Mouse (Mus musculus) intestine, embryonic 16.5 days (tissue): ENCODE measurements around the gene Herc6. TPM values are rescaled to one million over a fixed set of nuclear protein-coding genes. Genes with fewer than 3 reads are reported as not detected.
"Not testable (repeated sequence)": the region's sequence is repeated elsewhere in the genome, so short reads cannot be mapped to it uniquely, and the experiment has no call there.

Experiments used
- ATAC-seq: fragments of 200-750 bp; cut with Nextera tagmentation; 2 replicates; pipeline ENCODE4 v1.8.0; 2017; ENCODE audit warnings: moderate TSS enrichment, moderate library complexity
- H3K27ac ChIP-seq: fragments of 300-500 bp; sonication (generic); 2 replicates; pipeline ENCODE4 v1.5.1; 2014; ENCODE audit warnings: mild to moderate bottlenecking, low read length
- H3K27me3 ChIP-seq: fragments of 300-500 bp; sonication (generic); replicated peaks from 2 replicates; pipeline ENCODE4 v1.6.1; 2014; ENCODE audit warnings: low read length, control low read depth, mixed read lengths; ENCODE audit not compliant: control insufficient read depth, insufficient read depth
- H3K36me3 ChIP-seq: fragments of 300-500 bp; sonication (generic); 2 replicates; pipeline ENCODE4 v1.6.1; 2014; ENCODE audit warnings: low read length, control low read depth; ENCODE audit not compliant: control insufficient read depth, insufficient read depth
- H3K4me1 ChIP-seq: fragments of 300-500 bp; sonication (generic); 2 replicates; pipeline ENCODE4 v1.6.1; 2014; ENCODE audit warnings: low read length, control low read depth, mixed read lengths; ENCODE audit not compliant: control insufficient read depth, insufficient read depth
- H3K4me2 ChIP-seq: fragments of 300-500 bp; sonication (generic); 2 replicates; pipeline ENCODE4 v1.6.1; 2014; ENCODE audit warnings: low read depth, low read length, control low read depth
- H3K4me3 ChIP-seq: fragments of 300-500 bp; sonication (generic); 2 replicates; pipeline ENCODE4 v1.5.1; 2014; ENCODE audit warnings: mild to moderate bottlenecking, low read length
- H3K9ac ChIP-seq: fragments of 300-500 bp; sonication (generic); 2 replicates; pipeline ENCODE4 v1.6.1; 2014; ENCODE audit warnings: low read depth, low read length
- H3K9me3 ChIP-seq: fragments of 300-500 bp; sonication (generic); 2 replicates; pipeline ENCODE4 v1.6.1; 2016; ENCODE audit warnings: low read length, control low read depth; ENCODE audit not compliant: control insufficient read depth
- WGBS: fragments of 180-500 bp; shearing (Covaris S2); extraction: QIAGEN DNeasy Blood & Tissue Kit; methylation state at CpG from one replicate; pipeline ENCODE4 v1.1.7; 2014; 5-methylcytosine and 5-hydroxymethylcytosine counted together
- polyA plus RNA-seq: library from polyadenylated mRNA; unstranded; fragments of >200 nt; fragmentation: Nextera tagmentation; extraction: Ambion mirVana; gene quantifications from 2 replicates; pipeline ENCODE4 v1.2.1, GENCODE M21; 2015

Herc6 gene
- polyA plus RNA-seq, 1 experiment from 2014 or later = 1.2 TPM

GRCm38 (mm10) chr6:57537887-57538286, 42.9 kb upstream of the Herc6 start:
- Histone ChIP-seq H3K4me1 (peaks cover 13% of the 10 kb centered on the region), H3K36me3 (no peaks in the 10 kb centered on the region), H3K9me3 (no peaks in the 10 kb centered on the region), H3K9ac (no peak overlapping the region), H3K27me3 (no peaks in the 10 kb centered on the region), H3K27ac (no peak overlapping the region), H3K4me2 (no peak overlapping the region), H3K4me3 (no peak overlapping the region)
- no peak for ATAC-seq
- 87% methylated on average over 5 of the region's 5 CpGs for WGBS

GRCm38 (mm10) chr6:57540950-57541498, 39.8 kb upstream of the Herc6 start:
- H3K9ac ChIP-seq = no peak overlapping the region
- H3K36me3 ChIP-seq = no peaks in the 10 kb centered on the region
- H3K27ac ChIP-seq = no peak overlapping the region
- 73% methylated on average over 5 of the region's 5 CpGs for WGBS
- peak; percentile 37; the same call in 1 of the 2 replicates for ATAC-seq
- no peak overlapping the region for H3K4me3 ChIP-seq
- no peak overlapping the region for H3K4me2 ChIP-seq
- H3K9me3 ChIP-seq = no peaks in the 10 kb centered on the region
- no peaks in the 10 kb centered on the region for H3K4me1 ChIP-seq
- no peaks in the 10 kb centered on the region for H3K27me3 ChIP-seq

GRCm38 (mm10) chr6:57541737-57542335, 39.0 kb upstream of the Herc6 start:
- H3K9me3 ChIP-seq = no peaks in the 10 kb centered on the region
- no peak for ATAC-seq
- no peaks in the 10 kb centered on the region for H3K27me3 ChIP-seq
- no peak overlapping the region for H3K27ac ChIP-seq
- no peak overlapping the region for H3K9ac ChIP-seq
- no peak overlapping the region for H3K4me3 ChIP-seq
- no peak overlapping the region for H3K4me2 ChIP-seq
- no peaks in the 10 kb centered on the region for H3K36me3 ChIP-seq
- H3K4me1 ChIP-seq = no peaks in the 10 kb centered on the region
- 82% methylated on average over 1 of the region's 1 CpGs for WGBS

GRCm38 (mm10) chr6:57543591-57543990, 37.2 kb upstream of the Herc6 start:
- not testable (repeated sequence) for H3K4me1 ChIP-seq, H3K9me3 ChIP-seq, H3K4me3 ChIP-seq, ATAC-seq, H3K27ac ChIP-seq, H3K9ac ChIP-seq, H3K36me3 ChIP-seq, H3K4me2 ChIP-seq, H3K27me3 ChIP-seq

GRCm38 (mm10) chr6:57544866-57545265, 35.9 kb upstream of the Herc6 start:
- H3K4me1 ChIP-seq = no peaks in the 10 kb centered on the region
- H3K27me3 ChIP-seq = no peaks in the 10 kb centered on the region
- no peak overlapping the region for H3K4me2 ChIP-seq
- no peak for ATAC-seq
- no peaks in the 10 kb centered on the region for H3K9me3 ChIP-seq
- no peak overlapping the region for H3K9ac ChIP-seq
- 59% methylated on average over 2 of the region's 2 CpGs for WGBS
- H3K4me3 ChIP-seq = no peak overlapping the region
- H3K27ac ChIP-seq = no peak overlapping the region
- H3K36me3 ChIP-seq = no peaks in the 10 kb centered on the region

GRCm38 (mm10) chr6:57551211-57551796, 29.5 kb upstream of the Herc6 start:
- H3K9me3 ChIP-seq = no peaks in the 10 kb centered on the region
- H3K4me1 ChIP-seq = no peaks in the 10 kb centered on the region
- H3K4me3 ChIP-seq = no peak overlapping the region
- 37% methylated on average over 3 of the region's 3 CpGs for WGBS
- no peak overlapping the region for H3K4me2 ChIP-seq
- H3K27me3 ChIP-seq = no peaks in the 10 kb centered on the region
- no peak overlapping the region for H3K27ac ChIP-seq
- peak; percentile 71 for ATAC-seq
- H3K36me3 ChIP-seq = no peaks in the 10 kb centered on the region
- H3K9ac ChIP-seq = no peak overlapping the region

GRCm38 (mm10) chr6:57557796-57558317, 22.9 kb upstream of the Herc6 start:
- Histone ChIP-seq H3K27ac (no peak overlapping the region), H3K36me3 (no peaks in the 10 kb centered on the region), H3K9ac (no peak overlapping the region), H3K4me3 (no peak overlapping the region), H3K27me3 (no peaks in the 10 kb centered on the region), H3K4me1 (no peaks in the 10 kb centered on the region), H3K4me2 (no peak overlapping the region), H3K9me3 (no peaks in the 10 kb centered on the region)
- no peak for ATAC-seq
- WGBS = 45% methylated on average over 4 of the region's 4 CpGs

- H3K9ac ChIP-seq = no peak overlapping the region
- no peak for ATAC-seq
- WGBS = 88% methylated on average over 1 of the region's 1 CpGs
- H3K27ac ChIP-seq = no peak overlapping the region
- no peaks in the 10 kb centered on the region for H3K36me3 ChIP-seq
- no peaks in the 10 kb centered on the region for H3K27me3 ChIP-seq
- H3K4me3 ChIP-seq = no peak overlapping the region
- H3K9me3 ChIP-seq = no peaks in the 10 kb centered on the region
- H3K4me2 ChIP-seq = no peak overlapping the region
- no peaks in the 10 kb centered on the region for H3K4me1 ChIP-seq
Measured at GRCm38 (mm10) chr6:57563454-57563853, 17.3 kb upstream of the Herc6 start.

- Histone ChIP-seq H3K4me1 (no peaks in the 10 kb centered on the region), H3K9me3 (no peaks in the 10 kb centered on the region), H3K36me3 (no peaks in the 10 kb centered on the region), H3K9ac (no peak overlapping the region), H3K4me3 (no peak overlapping the region), H3K27ac (no peak overlapping the region), H3K27me3 (no peaks in the 10 kb centered on the region), H3K4me2 (no peak overlapping the region)
- no peak for ATAC-seq
- WGBS = 89% methylated on average over 7 of the region's 7 CpGs
Measured at GRCm38 (mm10) chr6:57565452-57565851, 15.3 kb upstream of the Herc6 start.
